Mouse (Mus musculus) right cerebral cortex, postnatal 36 days (tissue): Measurements from ENCODE around the gene Taf8.

Experiments used
- DNase-seq, 2 experiments: peaks; one replicate each; pipeline ENCODE4 v3.0.0; 2022; ENCODE audit warnings: low spot score in 2 of 2, mixed read lengths in 1 of 2

The Taf8 gene

GRCm38 (mm10) chr17:47484993-47485392 lies 17.1 kb downstream of the Taf8 start:
- no peak for DNase-seq

- no peak for DNase-seq
Observed at GRCm38 (mm10) chr17:47484241-47484921, 17.7 kb downstream of the Taf8 start.

- DNase-seq, result no peak
Observed at GRCm38 (mm10) chr17:47482401-47482800, 19.7 kb downstream of the Taf8 start.

- no peak for DNase-seq
Observed at GRCm38 (mm10) chr17:47479887-47480286, 22.2 kb downstream of the Taf8 start.

GRCm38 (mm10) chr17:47475714-47476113 lies 26.4 kb downstream of the Taf8 start:
- no peak for DNase-seq

GRCm38 (mm10) chr17:47475181-47475580 lies 26.9 kb downstream of the Taf8 start:
- no peak for DNase-seq

GRCm38 (mm10) chr17:47474250-47474649 lies 27.8 kb downstream of the Taf8 start:
- DNase-seq, result no peak

GRCm38 (mm10) chr17:47473434-47473974 lies 28.6 kb downstream of the Taf8 start:
- no peak for DNase-seq

- peak in 1 of 2 experiments; percentile 17 for DNase-seq
Observed at GRCm38 (mm10) chr17:47472435-47473350, 29.4 kb downstream of the Taf8 start.

- no peak for DNase-seq
Observed at GRCm38 (mm10) chr17:47470686-47471085, 31.4 kb downstream of the Taf8 start.

GRCm38 (mm10) chr17:47470121-47470520 lies 32.0 kb downstream of the Taf8 start:
- DNase-seq, result no peak

GRCm38 (mm10) chr17:47469642-47470041 lies 32.5 kb downstream of the Taf8 start:
- DNase-seq, result no peak

- no peak for DNase-seq
Observed at GRCm38 (mm10) chr17:47468466-47468865, 33.6 kb downstream of the Taf8 start.

- DNase-seq, result no peak
Observed at GRCm38 (mm10) chr17:47468063-47468462, 34.0 kb downstream of the Taf8 start.

- DNase-seq, result no peak
Observed at GRCm38 (mm10) chr17:47467659-47468058, 34.4 kb downstream of the Taf8 start.

- DNase-seq, result no peak
Observed at GRCm38 (mm10) chr17:47466284-47466683, 35.8 kb downstream of the Taf8 start.

GRCm38 (mm10) chr17:47465016-47465415 lies 37.1 kb downstream of the Taf8 start:
- no peak for DNase-seq

GRCm38 (mm10) chr17:47464248-47464965 lies 37.7 kb downstream of the Taf8 start:
- DNase-seq, result no peak

GRCm38 (mm10) chr17:47462728-47463388 lies 39.2 kb downstream of the Taf8 start:
- no peak for DNase-seq

GRCm38 (mm10) chr17:47462209-47462608 lies 39.9 kb downstream of the Taf8 start:
- DNase-seq, result no peak

GRCm38 (mm10) chr17:47461688-47462087 lies 40.4 kb downstream of the Taf8 start:
- DNase-seq, result no peak
